Mouse (Mus musculus): ENCODE measurements around the gene Dcaf12.

The Dcaf12 gene

DNA sequence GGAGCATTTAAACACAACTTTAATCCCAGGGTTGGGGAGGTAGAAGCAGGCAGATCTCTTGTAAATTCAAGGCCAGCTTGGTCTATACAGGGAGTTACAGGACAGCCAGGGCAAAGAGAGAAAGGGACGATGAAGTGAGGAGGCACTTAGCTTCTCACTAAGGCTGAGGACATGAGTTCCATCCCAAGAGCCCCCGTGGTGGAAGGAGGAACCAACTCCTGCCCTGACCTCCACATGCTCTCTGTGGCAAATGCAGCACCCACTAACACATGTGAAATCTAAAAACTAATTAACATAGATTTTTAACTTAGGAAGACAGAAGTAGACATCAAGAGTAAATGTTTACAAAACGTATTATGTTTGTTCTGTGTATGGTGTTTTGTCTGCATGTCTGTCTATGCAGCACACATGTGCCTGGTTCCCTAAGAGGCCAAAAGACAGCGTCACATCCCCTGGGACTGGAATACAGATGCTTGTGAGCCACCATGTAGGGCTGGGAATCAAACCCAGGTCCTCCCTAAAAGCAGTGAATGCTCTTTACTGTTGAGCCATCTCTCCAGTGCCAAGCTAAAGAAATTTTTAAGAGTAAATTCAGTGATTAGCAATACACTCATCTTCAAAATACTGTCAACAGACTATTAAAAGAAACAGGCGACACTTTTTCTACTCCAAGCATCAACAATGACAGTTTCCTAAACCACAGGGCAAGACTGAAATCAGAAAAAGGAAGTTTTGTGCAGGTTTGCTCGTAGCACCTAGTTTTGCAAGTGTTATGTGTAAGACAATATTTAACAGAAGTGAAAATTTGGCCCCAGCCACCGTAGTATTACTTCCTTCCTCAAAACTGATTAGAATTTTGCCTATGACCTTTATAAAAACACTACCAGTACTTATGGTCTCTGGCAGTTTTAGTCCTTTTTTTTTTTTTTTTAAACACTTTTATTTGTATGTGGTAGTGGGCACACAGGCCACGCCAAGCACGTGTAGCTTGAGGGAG, 3.8 kb downstream of the Dcaf12 start:
- DNase-seq (ENCODE audit: low spot score in 2 of 2), result no peak

DNA sequence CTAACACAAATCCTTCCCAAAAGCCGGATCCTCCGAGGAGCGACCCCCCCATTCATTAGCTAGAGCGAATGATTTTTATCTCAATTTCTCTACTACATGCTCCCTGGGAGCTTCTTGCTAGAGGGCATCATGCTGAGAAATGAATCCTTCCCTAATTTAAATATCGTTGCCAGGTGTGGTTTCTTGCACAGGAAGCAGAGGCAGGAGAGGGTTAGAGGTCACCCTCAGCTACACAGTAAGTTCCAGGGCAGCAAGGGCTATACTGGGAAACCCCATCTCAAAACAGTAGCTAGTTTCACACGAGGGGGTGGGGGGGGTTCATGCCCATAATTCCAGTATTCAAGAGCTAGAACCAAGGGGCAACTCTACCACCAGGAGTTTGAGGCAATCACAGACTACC, 7.3 kb downstream of the Dcaf12 start:
- no peak for DNase-seq (ENCODE audit: low spot score in 2 of 2)

DNA sequence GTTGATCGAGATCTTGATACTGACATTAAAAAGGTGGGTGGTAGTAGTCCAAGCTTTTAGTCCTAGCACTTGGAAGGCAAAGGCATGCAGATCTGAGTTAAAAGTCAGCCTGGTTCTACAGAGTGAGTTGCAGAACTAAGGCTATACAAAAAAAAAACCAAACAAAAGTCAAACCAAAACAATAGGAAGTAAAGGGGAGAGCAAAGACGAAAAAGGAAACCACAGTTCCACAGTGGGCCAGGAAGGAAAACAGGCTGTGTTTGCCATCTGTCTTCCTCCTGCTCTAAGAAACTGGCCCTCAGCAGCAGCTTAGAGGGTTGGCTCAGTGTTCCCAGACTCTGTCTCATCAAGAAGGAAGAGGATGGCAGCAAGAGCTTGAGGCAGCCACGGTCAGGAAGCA, 10.4 kb downstream of the Dcaf12 start:
- no peak for DNase-seq (ENCODE audit: low spot score in 2 of 2)

DNA sequence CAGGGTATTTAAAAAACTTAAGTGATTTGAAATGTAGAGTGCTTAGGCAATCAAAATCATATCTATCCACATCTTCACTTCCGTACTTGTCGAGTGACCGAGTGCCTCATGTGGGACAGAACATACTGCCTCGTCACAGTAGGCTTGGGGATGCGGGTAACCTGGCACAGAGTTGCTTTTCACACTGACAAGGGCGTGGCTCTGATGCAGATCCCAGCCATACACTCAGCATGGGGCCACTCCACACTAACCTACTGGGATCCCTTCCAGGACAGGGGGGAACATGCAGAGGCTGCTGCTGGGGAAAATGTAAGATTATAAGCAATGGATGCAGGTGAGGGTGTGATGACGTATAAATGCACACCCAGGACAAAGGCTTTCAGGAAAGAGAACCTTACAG, 11.0 kb downstream of the Dcaf12 start:
- no peak for DNase-seq (ENCODE audit: low spot score in 2 of 2)

DNA sequence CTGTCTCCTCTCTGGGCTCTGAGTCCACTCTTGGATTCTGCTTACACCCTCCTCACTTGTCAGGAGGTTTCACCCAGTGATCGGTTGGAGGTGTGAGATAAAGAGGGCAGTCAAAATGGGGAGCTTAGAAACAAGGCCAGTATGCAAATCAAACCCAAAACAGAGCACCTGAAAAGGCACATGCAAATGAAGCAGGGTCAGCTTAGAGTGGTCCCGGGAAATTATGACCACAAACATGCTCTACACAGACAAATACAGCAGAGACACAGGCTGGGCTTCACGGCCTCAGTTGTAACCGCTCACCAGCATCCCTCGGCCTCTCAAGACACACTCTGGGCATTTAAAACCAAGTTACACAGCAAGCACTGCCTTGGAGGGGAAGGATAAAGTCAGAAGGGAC, 15.7 kb downstream of the Dcaf12 start:
- no peak for DNase-seq (ENCODE audit: low spot score in 2 of 2)

DNA sequence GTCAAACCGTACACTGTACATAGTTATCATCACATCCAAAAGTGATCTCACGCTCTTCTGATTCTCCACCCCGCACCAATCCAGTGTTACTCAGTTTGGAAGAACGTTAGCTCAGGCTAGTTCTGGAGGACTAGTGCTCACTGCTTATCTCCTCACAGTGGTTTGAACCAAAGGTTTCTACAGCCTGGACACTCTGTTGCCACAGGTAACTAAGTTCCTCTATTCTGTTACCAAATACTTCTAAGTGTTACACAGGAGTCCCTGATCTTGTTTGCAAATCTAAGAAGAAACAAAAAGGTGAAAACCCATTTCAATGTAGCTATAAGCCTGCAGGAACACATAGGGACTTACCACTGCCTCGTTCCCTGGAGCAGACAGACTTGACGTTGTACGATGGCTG, 18.7 kb downstream of the Dcaf12 start:
- no peak for DNase-seq (ENCODE audit: low spot score in 2 of 2)

DNA sequence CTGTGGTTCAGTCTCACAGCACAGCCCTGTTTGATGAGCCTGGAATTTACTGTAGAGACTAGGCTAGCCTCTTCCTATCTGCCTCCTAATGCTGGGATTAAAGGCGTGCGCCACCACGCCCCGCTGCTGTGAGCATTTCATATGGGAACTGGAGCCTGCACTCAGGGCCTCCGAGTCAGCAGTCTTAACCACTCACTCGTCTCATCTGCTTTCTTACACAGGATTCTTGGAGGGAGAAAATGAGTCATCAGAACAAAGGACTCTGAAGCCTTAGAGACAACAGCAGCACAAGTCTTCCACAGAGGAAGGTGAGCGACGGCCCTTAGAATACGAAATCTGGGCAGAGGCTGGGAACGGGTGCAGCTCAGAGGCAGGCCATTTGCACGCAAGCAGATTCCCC, 19.2 kb downstream of the Dcaf12 start:
- DNase-seq (ENCODE audit: low spot score in 2 of 2), result no peak

DNA sequence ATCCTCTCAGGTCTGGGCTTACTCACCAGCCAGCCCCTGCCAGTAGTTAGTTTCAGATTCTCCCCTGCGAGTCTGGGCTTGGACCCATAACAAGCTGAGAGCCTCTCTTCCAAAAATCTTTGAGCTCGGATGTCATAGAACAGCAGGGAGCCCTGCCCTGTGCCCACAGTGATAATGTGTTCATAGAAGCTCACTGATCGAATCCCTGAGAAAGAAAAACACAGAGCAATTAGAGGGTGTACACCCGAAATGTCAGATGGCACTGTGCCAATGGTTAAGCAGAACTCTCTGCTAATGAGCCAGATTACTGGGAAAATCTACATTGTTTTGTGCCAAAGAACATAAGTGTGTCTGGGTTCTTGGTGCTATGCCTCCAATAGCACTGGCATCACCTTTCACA, 20.8 kb downstream of the Dcaf12 start:
- no peak for DNase-seq (ENCODE audit: low spot score in 2 of 2)

DNA sequence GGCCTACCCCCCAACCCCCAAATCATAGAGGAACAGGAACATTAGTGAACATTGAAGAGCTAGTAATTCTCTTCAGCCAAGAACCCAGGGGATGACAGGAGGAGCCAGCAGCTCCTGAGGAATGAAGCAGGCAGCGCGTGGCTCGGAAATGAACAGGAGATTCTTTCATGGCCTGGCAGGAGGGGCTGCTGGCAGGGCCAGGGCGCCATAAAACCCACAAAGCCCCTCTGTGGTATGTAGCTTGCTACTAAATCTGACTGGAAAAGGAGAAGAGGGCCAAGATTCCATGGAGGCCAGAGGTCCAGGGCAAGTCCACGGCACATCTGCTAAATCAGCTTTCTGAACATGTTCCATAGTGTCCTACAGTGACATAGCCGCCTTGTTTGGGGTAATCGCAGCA, 24.9 kb downstream of the Dcaf12 start:
- no peak for DNase-seq (ENCODE audit: low spot score in 2 of 2)

DNA sequence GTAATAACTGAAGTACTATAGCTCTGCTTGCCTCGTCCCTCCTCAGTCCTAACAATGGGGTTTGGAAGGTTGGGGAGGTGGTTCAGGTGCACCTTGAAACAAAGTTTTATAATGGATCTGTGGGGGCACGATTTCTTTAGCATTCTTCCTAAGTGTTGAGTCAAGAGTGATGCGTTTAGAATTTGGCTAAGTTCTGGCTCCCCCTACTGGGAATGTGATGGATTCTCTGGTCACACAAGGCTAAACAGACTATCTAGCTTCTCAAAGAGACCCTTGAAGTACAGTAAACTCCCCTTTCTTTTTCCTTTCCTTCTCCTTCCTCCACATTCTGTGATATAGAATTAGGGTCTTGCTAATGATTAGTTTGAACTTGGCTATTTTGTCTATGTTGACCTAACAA, 28.3 kb downstream of the Dcaf12 start:
- no peak for DNase-seq (ENCODE audit: low spot score in 2 of 2)

DNA sequence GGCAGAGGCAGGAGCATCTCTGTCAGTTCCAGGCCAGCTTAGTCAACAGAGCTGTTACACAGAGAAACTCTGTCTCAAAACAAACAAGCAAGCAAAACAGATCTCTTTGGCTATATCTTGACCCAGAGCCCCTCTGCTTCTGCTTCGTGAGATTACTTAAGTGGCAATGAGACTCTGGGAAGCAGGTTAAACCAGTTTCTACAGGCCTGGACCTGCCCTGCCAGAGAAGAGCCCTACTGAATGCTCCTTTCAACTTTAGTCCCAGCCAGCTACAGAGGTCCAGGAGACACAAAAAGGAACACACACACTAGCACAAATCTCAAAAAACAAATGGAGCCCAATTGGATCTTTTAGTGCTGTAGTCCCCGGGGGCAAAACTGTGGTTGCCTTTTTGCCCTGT, 30.6 kb downstream of the Dcaf12 start:
- DNase-seq (ENCODE audit: low spot score in 2 of 2), result no peak

DNA sequence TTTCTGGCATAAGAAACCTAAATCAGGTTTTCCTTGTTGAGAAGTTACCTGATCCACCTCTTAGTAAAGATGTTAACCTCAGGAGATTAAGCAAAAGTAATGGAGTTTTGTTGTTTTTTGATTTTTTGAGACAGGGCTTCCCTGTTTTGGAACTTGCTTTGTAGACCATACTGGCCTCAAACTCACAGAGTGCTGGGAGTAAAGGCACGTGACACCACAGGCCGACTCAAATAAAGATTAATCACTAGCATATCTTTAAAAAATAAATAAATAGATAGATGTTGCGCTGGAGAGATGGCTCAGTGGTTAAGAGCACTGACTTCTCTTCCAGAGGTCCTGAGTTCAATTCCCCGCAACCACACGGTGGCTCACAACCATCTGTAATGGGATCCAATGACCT, 38.8 kb downstream of the Dcaf12 start:
- no peak for DNase-seq (ENCODE audit: low spot score in 2 of 2)

DNA sequence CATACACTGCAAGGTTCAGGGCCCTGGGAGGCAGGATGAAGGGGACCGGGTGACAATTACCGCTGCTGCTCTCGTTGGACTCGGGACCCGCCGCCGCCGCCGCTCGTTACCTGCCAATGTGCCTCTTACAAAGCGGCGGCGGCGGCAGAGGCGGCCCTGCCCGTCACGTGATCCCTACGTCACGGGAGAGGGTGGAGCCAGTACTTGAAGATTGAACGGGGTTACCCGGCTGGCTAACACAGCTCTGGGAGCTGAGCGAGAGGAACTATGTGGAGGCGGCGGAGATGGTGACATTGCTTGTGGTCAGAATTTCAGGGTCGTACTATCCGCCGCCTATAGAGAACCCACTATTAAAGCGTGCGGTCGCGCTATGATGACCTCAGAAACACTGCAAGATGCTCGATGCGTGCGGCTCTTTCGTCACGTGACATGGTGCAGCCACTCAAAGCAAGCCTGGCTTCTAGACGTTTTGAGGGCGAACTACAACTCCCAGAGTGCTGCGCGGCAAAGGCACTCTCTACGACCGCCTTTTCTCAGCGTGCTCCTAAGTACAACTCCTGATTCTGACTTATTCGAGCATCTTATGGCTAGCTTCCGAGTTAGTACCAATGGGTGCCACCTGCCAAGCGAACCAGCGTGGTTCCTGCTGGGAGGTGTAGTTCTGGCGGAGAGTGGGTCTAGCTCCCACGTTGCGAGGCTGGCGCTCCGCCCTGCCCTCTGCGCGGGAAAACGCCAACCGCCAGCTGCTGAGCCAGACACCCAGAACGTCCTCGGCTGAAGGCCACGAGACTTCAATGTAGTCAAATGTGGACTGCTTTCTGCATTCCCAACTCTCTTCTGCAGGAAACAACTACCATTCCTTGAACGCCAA, 39.5 kb downstream of the Dcaf12 start, which contains the start of gene Ubap2:
Ubap2 (minus strand) TSS at position 165 of the 871 bp plus-strand sequence.
- peak; percentile 92 to 96 for DNase-seq (ENCODE audit: low spot score in 2 of 2)

DNA sequence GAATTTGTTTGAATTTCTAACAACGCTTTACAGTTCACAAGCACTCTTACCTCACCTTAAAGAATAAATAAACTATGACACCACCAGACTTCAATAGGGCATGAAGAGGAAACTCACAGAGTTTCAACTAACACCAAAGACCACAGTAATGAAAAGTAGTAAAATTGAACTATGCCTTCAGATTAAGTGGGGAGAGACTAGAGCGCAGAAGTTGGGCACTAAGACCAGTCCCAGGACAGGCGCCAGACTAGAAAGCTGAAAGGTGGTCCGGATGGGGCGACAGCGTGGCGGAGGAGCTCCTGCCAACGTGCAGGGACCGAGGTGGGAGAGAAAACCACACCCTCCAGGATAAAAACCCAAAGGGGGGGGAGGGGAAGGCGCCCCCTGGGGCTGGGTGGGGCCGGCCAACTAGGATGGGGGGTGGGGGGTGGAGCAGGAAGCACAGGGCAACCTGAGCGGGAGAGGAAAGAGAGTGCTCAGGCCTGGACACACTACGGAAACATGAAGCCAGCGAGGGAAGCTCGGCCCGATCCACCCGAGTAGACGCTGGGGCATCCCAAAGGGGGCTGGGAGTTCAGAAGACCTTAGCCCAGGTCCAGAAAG, 40.2 kb downstream of the Dcaf12 start:
- no peak for DNase-seq (ENCODE audit: low spot score in 2 of 2)

DNA sequence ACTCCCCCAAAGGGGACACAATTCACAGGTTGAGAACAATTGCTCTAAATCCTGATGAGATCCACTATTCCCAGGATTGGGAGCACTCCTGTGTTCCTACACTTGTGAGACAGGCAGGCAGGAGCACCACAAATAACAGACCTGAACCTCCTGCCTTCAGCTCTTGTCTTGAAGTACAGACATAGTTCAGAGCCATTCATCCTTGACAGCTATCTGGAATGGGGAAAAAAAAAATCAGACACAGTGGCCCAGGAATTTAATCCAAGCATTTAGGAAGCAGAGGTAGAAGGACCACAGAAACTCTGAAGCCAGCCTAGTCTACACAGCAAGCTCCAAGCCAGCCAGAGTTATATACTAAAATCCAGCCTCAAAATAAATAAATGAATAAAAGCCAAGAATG, 46.6 kb downstream of the Dcaf12 start:
- DNase-seq (ENCODE audit: low spot score in 2 of 2), result no peak

DNA sequence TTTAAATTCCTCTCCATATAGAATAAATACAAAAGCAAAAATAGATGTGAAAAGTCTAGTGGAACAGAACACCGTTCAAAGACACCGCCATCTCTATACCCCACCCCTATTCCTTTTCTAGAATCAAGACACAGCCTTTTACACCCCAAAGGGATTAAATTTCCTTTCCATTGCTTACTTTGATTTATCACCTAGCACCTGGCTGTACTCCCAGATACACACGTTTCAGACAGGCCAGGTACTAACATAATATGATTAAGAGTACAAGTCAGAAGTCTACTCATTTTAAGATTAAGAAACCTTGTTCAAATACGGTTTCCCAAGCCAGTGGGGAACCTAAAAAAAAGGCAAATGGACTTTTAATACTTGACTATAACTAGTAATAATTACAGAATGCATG, 48.3 kb downstream of the Dcaf12 start:
- no peak for DNase-seq (ENCODE audit: low spot score in 2 of 2)

DNA sequence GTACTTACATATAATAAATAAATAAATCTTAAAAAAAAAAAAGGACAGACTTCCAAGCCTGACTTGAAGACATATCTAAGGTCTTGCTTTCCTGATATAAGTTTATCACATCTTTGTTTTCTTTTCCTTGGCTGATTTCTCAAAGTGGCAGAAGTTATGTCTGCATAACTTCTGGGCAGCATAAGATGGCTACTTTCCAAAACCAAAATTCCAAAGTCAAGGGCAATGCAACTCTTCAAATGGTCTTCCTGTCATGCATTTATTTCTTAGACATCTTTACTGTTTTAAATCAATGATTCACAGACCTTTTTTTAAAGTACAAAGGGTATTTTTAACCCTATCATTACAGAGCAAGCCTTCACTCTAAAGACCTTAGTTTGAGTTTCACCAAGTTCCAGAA, 54.0 kb downstream of the Dcaf12 start:
- no peak for DNase-seq (ENCODE audit: low spot score in 2 of 2)

DNA sequence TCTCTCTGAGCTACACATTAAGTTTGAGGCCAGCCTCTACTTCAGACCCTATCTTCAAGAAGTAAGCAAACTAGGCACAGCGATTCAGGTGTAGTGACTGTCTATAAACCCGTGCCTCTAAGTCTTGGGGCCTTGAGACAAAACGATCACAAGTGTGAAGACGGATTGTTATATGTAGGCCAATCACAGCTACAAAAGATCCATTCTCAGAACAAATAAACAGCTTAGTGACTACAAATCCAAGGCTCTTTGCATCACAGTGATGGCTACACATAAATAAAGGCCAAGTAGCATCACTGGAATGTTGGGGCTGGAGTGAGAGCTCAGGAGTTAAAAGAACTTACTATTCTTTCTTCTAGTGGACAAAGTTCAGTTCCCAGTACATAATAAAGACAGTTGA, 55.7 kb downstream of the Dcaf12 start:
- no peak for DNase-seq (ENCODE audit: low spot score in 2 of 2)

DNA sequence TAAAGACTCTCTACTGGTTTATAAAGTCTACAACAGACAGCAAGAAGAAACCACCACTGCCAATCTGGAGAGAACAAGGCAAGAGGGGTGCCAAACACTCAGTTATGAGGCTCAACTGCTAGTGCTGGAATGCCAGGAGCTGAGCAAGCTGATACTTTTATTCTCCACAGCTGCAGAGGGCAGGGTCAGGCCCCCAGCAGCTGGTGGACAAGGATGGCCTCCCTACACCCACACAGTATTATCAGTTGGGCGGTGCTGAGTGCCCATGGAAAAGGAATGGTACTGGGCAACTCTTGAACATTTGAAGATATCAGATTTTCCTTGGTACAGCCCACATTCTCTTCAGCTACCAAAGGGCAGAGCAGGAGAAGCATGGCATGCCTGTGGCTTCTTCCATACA, 56.9 kb downstream of the Dcaf12 start:
- no peak for DNase-seq (ENCODE audit: low spot score in 2 of 2)

DNA sequence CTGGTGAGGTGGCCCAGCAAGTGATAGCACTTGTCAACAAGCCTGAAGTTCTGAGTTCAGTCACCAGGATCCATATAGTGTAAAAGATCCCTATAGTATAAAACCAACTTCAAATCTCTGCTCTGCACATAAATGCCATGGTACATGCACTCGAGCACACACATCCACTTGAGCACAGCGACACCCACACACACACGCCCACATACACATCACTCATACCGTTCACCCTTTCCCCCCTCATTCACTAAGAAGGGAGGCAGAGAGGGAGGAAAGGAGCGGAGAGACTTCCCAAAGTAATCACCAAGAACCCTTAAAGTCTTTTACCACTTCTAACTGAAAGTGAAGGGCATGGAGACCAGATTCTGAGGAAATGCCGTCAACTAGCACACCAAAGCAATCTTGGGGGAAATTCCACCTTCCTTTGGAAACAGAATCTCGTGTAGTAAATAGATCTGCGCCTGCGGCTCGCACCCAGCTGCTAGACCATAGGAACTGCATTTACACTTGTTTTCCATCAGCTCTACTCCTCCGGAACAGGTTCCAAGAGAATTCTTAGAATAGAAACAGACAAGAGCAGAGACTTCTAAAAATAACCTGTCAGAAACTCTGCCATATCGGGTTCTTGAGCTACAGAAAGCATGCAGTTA, 59.0 kb downstream of the Dcaf12 start:
- DNase-seq (ENCODE audit: low spot score in 2 of 2), result no peak

DNA sequence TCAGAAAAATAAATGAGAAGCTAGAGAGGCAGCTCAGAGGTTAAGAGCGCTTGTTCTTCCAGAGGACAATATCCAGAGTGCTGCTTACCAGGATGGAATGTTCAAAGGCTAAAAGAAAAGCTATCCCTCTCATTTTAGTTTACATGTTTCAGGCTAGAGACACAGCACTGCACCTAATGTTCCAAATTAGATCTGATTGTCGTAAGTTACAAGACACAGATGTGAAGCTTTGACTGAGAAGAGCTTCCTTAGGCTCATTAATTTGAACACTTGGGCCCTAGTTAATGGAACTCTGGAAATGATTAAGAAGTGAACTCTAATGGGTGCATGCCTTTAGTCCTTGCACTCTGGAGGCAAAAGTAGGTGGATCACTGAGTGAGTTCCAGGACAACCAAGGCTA, 60.9 kb downstream of the Dcaf12 start:
- DNase-seq (ENCODE audit: low spot score in 2 of 2), result no peak

DNA sequence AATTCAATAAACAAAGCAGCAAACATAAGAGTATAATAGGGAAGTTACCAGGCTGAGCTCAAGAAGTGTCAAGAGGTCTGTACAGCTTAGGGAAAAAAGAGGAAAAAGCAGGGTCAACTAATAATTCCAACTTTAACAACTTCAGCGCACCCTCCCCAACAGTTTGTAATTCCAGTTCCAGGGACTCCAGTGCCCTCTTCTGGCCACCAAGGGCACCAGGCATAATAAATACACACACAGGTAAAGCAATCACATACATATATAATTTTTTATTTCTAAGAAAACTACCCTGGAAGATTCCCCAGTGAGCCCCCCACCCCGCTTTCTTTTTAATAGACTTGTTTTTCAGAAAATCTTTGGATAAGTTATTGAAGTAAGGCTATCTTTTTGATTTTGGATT, 69.3 kb downstream of the Dcaf12 start:
- DNase-seq (ENCODE audit: low spot score in 2 of 2), result no peak
